ENCODE assay signal across 9 mouse cellular contexts in genomic region chr5:112266011-112266777, GRCm38 (mm10). TPM values are rescaled to one million over a fixed set of nuclear protein-coding genes. Genes with fewer than 3 reads are reported as not detected.
DNase-seq lines count a peak whose midpoint lies in the region; ATAC-seq and TF ChIP-seq lines count a peak whose summit lies in the region.
"Had no signal": no experiment of that assay in that cellular context is flagged by ENCODE, and none has a peak within 500 bp of the region (broad histone marks: within the 10 kb centered on the region; RNA-seq: fewer than 3 reads in every experiment).

No protein-coding gene starts in this region.

- TF ChIP-seq CTCF in layer of hippocampus, adult 2 months (conservative IDR thresholded peaks at IDR 0.05), result no peak

- H3K4me3 ChIP-seq in layer of hippocampus, adult 2 months, result no peak overlapping the region

- peak overlapping the region; percentile 32; the same call in 1 of the 2 replicates for H3K27ac ChIP-seq in layer of hippocampus, adult 2 months

- DNase-seq in layer of hippocampus, adult 2 months (ENCODE audit: low spot score in 2 of 2), result no peak
- no peak for DNase-seq in layer of hippocampus, adult 9-10 months (ENCODE audit: low spot score)
- DNase-seq in MEL-GATA-1-ER (ENCODE audit: extremely low read depth, low read depth), result peak; percentile 60
- peak; percentile 73 for DNase-seq in lung, postnatal 36 days
- no peak for DNase-seq in left cerebral cortex, adult 8-10 months (ENCODE audit: low spot score in 2 of 2)
- DNase-seq in cerebellum, postnatal 36 days, result no peak
- DNase-seq: heart, postnatal 10 days had no signal

- ATAC-seq in granulocyte monocyte progenitor cell, adult 5-6 weeks (replicated peaks; ENCODE audit: poor library complexity, severe bottlenecking), result peak; percentile 68
- ATAC-seq: activated CD4-positive, CD25-positive, alpha-beta regulatory T cell, adult 4 months had no signal

RNA-seq across cellular contexts. Expression of gene Tpst2, which starts 10.3 kb away (rescaled TPM):
- total RNA-seq in layer of hippocampus, adult 2 months (2021), result 10 to 100 TPM; 45.3 to 45.4 TPM
- total RNA-seq in granulocyte monocyte progenitor cell, adult 5-6 weeks (2014; fragmentation: Nextera tagmentation), result 28.7 and 43.9 TPM in 2 replicates
- 25.3 and 36.5 TPM in 2 replicates for total RNA-seq in granulocyte monocyte progenitor cell, adult 5-6 weeks (2017)
- 10 to 100 TPM; 33.8 to 43.3 (median 38.6) TPM for total RNA-seq in left cerebral cortex, adult 8-10 months (2022)

RNA-seq across cellular contexts. Expression of gene Crybb1, which starts 10.6 kb away (rescaled TPM):
- total RNA-seq in layer of hippocampus, adult 2 months (2021), result 1 to 10 TPM; 6.4 to 7.8 TPM
- not detected in 2 replicates for total RNA-seq in granulocyte monocyte progenitor cell, adult 5-6 weeks (2014; fragmentation: Nextera tagmentation)
- not detected in 2 replicates for total RNA-seq in granulocyte monocyte progenitor cell, adult 5-6 weeks (2017)
- 1 to 10 TPM; 4.3 to 8.2 (median 5.4) TPM for total RNA-seq in left cerebral cortex, adult 8-10 months (2022)

RNA-seq across cellular contexts. Expression of gene Cryba4, which starts 13.9 kb away (rescaled TPM):
- total RNA-seq in layer of hippocampus, adult 2 months (2021), result 1 to 10 TPM; 1.0 to 1.5 TPM
- total RNA-seq in granulocyte monocyte progenitor cell, adult 5-6 weeks (2014; fragmentation: Nextera tagmentation), result not detected in 2 replicates
- total RNA-seq in granulocyte monocyte progenitor cell, adult 5-6 weeks (2017), result 0.30 TPM in 1 of 2 replicates, not detected in the other
- total RNA-seq in left cerebral cortex, adult 8-10 months (2022), result 1 to 10 TPM in 1 of 4 experiments, under 1 TPM in 3; 0.51 to 1.5 (median 0.82) TPM

RNA-seq across cellular contexts. Expression of gene Tfip11, which starts 60.0 kb away (rescaled TPM):
- 10 to 100 TPM; 40.6 to 40.8 TPM for total RNA-seq in layer of hippocampus, adult 2 months (2021)
- 20.1 and 32.4 TPM in 2 replicates for total RNA-seq in granulocyte monocyte progenitor cell, adult 5-6 weeks (2014; fragmentation: Nextera tagmentation)
- 13.6 and 16.6 TPM in 2 replicates for total RNA-seq in granulocyte monocyte progenitor cell, adult 5-6 weeks (2017)
- 10 to 100 TPM; 43.8 to 51.8 (median 47.0) TPM for total RNA-seq in left cerebral cortex, adult 8-10 months (2022)

Comparison
In these comparisons a context has a peak if more than half of its experiments do, and no peak if none do; other contexts are left out.
1. DNase-seq: peak in MEL-GATA-1-ER (single experiment) and lung, postnatal 36 days (single experiment); none in layer of hippocampus, adult 2 months (0 of 2), layer of hippocampus, adult 9-10 months (single experiment), left cerebral cortex, adult 8-10 months (0 of 2) and cerebellum, postnatal 36 days (0 of 2).
2. RNA of gene Crybb1, which starts 10.6 kb away (total RNA-seq): 6.4 to 7.8 TPM in layer of hippocampus, adult 2 months and 4.3 to 8.2 TPM in left cerebral cortex, adult 8-10 months; not detected in granulocyte monocyte progenitor cell, adult 5-6 weeks; every median in the first group is over 4 times any median in the second.